Mouse (Mus musculus): Measurements from ENCODE around the gene Slc44a4.
"Not testable (repeated sequence)": the region's sequence is repeated elsewhere in the genome, so short reads cannot be mapped to it uniquely, and the experiment has no call there.

The Slc44a4 gene

DNA sequence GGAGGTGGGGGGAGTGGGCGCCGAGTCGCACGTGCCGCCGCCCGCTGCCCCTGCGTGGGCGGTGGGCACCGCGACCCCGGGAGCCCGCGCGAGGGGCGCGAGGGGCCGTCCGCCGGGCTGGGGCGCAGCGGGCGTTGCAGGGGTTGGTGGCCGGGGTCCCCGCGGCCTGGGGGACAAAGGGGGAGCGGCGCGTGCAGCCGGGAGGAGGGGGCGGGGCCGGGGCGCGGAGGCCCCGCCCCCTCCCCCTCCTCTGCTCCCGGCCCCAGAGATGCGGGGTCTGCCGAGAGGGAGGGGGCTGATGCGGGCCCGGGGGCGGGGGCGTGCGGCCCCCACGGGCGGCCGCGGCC lies 15.6 kb upstream of the Slc44a4 start:
- in situ Hi-C loops (cut with MboI; ENCODE audit: low sequenced_read_pairs) = no loop called here

DNA sequence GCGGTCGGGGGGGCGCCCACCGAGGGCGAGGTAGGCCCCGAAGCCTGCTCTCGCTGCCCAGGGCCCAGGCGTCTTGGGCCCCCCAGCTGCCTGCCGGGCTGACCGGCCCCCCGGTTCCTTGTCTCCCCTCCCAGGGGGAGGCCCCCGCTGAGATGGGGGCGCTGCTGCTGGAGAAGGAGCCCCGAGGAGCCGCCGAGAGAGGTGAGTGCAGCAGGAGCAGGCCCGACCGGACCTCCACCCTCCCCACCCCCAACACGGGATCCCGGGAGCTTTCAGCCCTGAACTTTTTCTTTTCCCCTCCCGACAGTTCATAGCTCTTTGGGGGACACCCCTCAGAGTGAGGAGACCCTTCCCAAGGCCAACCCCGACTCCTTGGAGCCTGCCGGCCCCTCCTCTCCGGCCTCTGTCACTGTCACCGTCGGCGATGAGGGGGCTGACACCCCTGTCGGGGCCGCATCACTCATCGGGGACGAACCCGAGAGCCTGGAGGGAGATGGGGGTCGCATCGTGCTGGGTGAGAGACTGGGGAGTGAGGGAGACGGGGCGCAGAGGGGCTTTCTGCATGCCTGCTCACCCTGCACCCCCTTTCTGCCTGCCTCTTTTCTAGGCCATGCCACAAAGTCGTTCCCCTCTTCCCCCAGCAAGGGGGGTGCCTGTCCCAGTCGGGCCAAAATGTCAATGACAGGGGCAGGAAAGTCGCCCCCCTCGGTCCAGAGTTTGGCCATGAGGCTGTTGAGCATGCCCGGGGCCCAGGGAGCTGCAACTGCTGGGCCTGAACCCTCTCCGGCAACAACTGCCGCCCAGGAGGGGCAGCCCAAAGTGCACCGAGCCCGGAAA lies 15.0 kb upstream of the Slc44a4 start:
- in situ Hi-C loops (cut with MboI; ENCODE audit: low sequenced_read_pairs) = no loop called here

DNA sequence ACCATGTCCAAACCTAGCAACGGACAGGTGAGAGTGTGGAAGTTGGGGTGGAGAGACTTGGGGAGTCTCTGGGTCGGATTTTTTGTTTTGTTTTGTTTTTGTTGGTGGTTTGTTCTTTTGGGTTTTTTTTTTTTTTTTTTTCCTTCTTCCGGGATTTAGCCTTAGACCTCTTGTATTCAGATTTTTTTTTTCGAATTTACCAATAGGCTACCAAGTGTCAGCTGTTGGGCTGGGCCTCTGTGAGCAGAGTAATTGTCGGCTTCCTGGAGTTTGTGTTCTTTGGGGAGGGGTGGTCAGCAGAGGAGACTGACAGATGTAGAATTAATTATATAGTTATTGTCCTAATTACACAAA lies 14.4 kb upstream of the Slc44a4 start:
- in situ Hi-C loops (cut with MboI; ENCODE audit: low sequenced_read_pairs) = no loop called here

DNA sequence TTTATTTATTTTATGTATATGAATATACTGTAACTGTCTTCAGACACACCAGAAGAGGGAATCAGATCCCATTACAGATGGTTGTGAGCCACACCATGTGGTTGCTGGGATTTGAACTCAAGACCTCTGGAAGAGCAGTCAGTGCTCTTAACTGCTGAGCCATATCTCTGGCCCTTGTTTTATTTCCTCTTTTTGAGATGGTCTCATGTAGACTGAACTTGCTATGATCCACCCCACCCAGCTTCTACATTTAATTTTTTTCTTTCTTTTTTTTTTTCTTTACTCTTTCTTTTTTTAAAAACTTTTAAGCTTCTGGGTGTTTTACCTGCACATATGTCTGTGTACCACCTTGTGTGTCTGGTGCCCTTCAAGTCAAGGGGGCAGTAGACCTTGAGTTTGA lies 13.4 kb upstream of the Slc44a4 start:
- in situ Hi-C loops (cut with MboI; ENCODE audit: low sequenced_read_pairs) = not testable (repeated sequence)

DNA sequence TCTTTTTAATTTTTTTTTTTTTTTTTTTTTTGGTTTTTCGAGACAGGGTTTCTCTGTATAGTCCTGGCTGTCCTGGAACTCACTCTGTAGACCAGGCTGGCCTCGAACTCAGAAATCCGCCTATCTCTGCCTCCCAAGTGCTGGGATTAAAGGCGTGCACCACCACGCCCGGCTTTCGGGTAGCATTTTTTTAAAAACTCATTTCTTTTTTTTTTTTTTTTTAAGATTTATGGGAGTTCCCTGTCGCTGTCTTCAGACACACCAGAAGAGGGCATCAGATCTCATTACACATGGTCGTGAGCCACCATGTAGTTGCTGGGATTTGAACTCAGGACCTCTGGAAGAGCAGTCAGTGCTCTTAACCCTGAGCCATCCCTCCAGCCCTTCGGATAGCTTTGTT lies 12.3 kb upstream of the Slc44a4 start:
- in situ Hi-C loops (cut with MboI; ENCODE audit: low sequenced_read_pairs) = not testable (repeated sequence)

DNA sequence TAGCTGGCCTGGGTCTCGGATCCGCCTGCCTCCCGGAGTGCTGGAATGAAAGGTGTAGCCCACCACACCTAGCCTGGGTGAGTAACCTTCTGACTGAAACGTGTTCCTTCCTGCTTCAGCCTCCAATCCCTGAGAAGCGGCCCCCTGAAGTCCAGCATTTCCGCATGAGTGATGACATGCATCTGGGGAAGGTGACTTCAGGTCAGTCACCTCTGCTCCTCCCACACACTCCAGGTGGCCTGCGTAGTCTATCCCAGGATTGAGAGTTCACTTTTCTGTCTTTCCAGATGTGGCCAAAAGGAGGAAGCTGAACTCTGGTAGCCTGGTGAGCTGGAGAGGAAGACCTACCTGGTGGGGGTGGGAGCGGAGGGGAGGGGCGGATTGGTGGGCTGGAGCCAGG lies 11.4 kb upstream of the Slc44a4 start:
- in situ Hi-C loops (cut with MboI; ENCODE audit: low sequenced_read_pairs) = no loop called here

DNA sequence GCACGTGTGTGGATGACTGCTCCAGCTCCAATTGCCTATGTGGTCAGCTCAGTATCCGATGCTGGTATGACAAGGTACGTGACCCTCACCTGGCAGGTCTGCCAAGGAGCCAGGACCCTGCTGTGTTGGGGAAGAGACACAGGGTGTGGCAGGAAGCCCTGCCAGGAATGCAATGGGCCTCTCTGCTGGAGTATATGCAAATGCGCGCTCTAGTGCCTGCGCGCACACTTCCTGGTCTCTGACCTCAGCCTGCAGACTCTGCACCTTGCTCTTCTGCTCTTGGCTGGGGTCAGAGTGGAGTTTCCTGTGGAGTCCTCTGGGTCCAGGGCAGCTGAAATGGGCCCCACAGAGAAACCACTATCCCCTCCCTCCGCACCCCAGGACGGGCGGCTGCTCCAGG lies 3.3 kb upstream of the Slc44a4 start:
- in situ Hi-C loops (cut with MboI; ENCODE audit: low sequenced_read_pairs) = no loop called here

DNA sequence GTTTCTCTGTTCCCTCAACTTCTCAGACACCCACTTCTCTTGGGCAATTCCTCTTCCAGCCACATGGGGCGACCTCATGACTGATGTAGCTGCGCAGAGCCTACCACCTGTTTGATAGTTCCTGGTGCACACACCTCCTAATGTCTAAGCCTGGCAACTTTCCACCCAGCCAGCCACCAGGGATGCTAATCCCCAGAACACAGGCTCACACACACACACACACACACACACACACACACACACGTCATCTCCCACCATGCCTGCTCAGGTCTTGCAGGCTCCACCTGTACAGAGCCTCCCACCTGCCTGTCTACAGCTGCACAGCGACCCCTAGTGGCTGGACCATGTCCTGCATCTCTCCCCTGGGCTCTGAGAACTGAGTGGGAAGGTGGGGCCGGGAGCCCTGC lies 2.3 kb upstream of the Slc44a4 start:
- in situ Hi-C loops (cut with MboI; ENCODE audit: low sequenced_read_pairs) = no loop called here

DNA sequence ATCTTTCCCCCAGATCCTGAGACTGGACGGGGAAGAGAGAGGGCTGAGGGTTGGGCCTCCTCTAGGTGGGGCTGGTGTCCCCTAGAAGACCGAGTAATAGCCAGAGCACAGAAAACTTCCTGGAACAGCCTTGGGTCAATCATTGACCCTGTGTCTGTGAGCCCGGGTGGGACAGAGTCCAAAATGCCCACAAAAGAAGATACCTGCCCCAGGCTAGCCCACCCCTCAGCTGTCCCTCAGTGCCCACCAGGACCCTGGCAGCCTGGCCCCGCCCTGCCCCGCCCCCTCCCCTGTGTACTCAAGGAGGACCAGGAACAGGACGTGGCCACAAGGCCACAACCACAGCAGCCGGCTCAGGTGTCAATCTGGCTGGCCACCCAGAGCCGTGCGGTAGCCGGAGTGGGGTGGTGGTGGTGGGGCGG lies 1.2 kb downstream of the Slc44a4 start:
- in situ Hi-C loops (cut with MboI; ENCODE audit: low sequenced_read_pairs) = no loop called here

DNA sequence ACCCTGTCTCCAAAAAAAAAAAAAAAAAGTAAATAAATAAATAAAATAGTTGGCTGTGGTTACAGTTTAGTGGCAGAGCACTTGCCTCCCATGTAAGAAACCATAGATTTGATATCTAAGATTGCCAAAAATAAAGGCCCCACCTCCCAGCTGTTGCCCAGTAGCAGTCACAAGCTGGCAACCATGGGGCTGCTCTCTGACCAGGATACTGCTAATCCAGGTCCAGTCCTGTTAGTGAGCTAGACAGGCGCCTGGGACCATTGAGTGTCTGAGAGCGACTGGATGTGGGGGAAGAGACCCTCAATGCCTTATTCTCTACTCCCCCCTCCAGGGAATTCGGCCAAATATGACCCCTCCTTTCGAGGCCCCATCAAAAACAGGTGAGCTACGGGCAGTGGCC lies 2.0 kb downstream of the Slc44a4 start:
- in situ Hi-C loops (cut with MboI; ENCODE audit: low sequenced_read_pairs) = no loop called here

DNA sequence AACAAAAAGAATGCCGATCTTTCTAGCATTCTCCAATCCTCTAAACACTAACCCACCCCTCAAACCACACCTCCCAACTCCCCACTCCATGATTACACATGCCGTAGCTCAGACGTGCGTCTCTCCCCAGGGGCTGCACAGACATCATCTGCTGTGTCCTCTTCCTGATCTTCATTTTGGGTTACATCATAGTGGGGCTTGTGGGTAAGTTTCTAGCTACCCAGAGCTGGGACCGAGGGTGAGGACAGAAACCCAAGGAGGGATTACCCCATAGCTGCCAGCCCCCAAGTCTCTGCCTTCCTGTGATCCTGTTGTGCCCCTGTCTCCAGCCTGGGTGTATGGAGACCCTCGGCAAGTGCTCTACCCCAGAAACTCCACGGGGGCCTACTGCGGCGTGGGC lies 2.9 kb downstream of the Slc44a4 start:
- in situ Hi-C loops (cut with MboI; ENCODE audit: low sequenced_read_pairs) = no loop called here

DNA sequence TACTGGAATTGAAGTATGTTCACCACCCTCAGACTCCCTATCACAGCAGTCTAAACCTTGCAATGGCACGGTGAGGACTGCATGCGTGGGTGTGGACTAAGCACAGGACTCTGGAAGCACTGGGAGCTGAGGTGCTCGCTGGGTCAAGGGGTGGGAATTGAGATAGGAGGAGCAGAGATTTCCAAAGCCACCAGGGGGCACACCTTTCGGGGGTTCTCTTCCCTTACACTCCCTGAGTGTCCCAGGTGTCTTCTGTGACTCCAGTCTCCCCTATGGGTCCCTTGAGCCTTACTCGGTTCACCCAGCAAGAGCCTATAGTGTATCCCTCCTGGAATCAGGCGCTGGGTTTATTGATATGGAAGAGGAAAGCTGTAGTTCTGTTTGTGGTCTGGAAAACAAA lies 8.7 kb downstream of the Slc44a4 start:
- in situ Hi-C loops (cut with MboI; ENCODE audit: low sequenced_read_pairs) = no loop called here

DNA sequence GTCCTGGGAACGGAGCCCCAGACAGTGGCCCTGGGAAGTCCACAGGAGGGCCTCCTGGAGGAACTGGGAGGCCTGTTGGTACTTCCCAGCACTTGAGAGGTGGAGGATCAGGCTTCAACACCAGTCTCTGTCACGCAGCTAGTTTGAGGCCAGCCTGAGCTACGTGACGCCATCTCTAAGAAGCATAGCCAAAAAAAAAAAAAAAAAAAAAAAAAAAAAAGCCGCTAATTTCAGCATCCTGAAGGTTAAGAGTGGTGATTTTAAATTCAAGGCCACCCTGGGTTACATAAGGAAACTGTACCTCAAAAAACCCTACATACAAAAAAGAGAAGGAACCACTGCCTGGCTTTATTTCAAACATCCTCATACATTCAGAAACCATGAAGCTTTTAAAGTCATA lies 10.0 kb downstream of the Slc44a4 start:
- in situ Hi-C loops (cut with MboI; ENCODE audit: low sequenced_read_pairs) = no loop called here

DNA sequence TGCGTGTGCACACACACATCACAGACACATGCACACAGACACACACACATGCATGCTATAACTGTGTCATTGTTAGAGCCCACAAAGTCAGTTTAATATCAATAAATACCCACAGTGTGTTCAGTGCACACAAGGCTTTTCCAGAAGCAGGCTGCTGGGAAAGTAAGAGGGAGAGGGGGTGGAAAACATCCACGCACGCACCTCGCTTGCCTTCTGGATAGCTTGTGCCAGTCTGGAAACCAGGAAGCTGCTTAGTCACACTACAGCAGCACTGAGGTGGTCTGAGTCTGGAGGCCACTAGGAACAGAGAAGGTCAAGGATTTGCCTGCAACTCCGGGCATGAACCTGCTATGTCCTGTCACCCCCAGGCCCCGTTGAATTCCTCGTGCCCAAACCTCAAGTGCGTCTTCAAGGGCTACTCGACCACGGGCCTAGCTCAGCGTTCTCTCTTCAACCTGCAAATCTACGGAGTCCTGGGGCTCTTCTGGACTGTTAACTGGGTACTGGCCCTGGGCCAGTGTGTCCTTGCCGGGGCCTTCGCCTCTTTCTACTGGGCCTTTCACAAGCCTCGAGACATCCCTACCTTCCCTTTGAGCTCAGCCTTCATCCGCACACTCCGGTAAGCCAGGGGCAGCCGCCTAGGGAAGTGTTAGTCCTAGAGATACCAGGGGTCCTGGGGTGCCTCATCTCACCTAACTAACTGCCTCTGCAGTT lies 13.2 kb downstream of the Slc44a4 start:
- in situ Hi-C loops (cut with MboI; ENCODE audit: low sequenced_read_pairs) = no loop called here

DNA sequence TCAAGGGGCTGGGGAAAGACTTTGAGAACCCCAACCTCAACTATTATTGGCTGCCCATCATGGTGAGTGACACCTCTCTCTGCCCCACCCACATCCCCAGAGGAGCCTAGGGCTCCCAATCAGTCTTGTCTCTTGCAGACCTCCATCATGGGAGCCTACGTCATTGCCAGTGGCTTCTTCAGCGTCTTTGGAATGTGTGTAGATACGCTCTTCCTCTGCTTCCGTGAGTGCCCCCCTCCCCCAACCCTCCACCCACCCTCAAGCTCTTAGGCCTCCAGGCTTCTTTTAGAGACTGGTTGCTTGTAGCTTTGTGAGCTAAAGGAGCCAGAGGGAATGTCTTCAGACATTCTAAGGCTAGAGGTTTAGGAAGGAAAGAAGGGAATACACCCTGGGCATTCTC lies 14.6 kb downstream of the Slc44a4 start:
- in situ Hi-C loops (cut with MboI; ENCODE audit: low sequenced_read_pairs) = no loop called here

DNA sequence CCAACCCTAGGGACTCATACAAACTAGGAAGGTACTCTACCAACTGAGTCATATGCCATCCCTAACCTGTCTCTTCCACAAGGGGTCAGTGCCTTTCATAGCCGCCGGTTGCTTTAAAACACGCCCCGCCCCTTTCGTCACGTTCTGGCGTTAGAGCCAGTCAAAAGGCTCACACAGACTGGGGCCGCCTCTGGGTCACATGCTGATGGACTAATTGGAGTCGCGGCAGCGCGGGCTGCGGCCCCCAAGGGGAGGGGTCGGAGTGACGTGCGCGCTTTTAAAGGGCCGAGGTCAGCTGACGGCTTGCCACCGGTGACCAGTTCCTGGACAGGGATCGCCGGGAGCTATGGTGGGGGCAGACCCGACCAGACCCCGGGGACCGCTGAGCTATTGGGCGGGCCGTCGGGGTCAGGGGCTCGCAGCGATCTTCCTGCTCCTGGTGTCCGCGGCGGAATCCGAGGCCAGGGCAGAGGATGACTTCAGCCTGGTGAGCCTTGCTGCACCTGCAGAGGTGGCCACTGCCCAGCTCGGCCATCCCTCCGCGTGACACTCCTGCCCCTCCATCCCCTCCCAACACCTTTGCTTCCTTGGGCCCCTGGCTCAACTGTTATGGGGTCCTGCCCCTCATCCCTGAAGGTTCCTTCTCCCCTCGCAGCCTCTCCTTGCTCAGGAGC lies 16.9 kb downstream of the Slc44a4 start, which contains the start of gene Neu1:
Gene Neu1 (plus strand): TSS at position 193 of the 674 bp plus-strand sequence.
- in situ Hi-C loops (cut with MboI; ENCODE audit: low sequenced_read_pairs) = no loop called here

DNA sequence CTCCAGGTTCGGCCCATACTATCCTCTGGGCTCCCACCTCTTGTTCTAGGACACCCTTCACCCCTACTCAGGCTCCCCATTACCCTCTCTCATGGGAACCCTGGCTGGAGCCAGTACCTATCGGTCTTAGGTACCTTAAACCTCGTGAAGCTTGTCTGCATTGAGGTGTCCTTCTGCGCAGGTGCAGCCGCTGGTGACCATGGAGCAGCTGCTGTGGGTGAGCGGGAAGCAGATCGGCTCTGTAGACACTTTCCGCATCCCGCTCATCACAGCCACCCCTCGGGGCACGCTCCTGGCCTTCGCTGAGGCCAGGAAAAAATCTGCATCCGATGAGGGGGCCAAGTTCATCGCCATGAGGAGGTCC lies 17.5 kb downstream of the Slc44a4 start:
- in situ Hi-C loops (cut with MboI; ENCODE audit: low sequenced_read_pairs) = no loop called here

DNA sequence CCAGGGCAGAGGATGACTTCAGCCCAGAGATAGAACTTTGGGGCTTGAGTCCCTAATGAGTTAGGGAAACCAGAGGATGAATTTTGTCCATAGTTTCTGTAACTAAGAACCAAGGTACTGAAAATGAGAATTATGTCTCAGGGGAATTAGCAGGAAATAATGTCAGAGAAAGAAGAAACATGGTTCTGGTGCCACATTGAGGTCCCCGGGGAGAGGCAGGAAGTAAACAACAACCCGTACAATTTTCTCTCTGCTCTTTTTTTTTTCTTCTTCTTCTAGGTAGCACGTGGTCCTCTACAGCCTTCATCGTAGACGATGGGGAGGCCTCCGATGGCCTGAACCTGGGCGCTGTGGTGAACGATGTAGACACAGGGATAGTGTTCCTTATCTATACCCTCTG lies 18.0 kb downstream of the Slc44a4 start:
- in situ Hi-C loops (cut with MboI; ENCODE audit: low sequenced_read_pairs) = no loop called here

DNA sequence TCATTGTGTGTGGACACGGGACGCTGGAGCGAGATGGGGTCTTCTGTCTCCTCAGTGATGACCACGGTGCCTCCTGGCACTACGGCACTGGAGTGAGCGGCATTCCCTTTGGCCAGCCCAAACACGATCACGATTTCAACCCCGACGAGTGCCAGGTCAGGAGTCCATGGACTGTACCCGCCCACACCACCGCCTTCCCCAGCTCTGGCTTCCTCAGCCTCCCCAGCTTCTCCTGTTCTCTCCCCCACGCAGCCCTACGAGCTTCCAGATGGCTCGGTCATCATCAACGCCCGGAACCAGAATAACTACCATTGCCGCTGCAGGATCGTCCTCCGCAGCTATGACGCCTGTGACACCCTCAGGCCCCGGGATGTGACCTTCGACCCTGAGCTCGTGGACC lies 19.8 kb downstream of the Slc44a4 start:
- in situ Hi-C loops (cut with MboI; ENCODE audit: low sequenced_read_pairs) = no loop called here

DNA sequence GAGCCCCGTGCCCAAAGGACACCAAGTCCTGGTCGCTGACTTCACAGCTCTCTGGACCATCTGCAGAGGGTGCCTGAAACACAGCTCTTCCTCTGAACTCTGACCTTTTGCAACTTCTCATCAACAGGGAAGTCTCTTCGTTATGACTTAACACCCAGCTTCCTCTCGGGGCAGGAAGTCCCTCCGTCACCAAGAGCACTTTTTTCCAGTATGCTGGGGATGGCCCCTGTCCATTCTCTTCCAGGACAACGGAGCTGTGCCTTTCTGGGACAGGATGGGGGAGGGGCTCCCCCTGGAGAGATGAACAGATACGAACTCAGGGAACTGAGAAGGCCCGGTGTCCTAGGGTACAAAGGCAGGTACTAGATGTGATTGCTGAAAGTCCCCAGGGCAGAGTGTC lies 20.6 kb downstream of the Slc44a4 start:
- in situ Hi-C loops (cut with MboI; ENCODE audit: low sequenced_read_pairs) = no loop called here

DNA sequence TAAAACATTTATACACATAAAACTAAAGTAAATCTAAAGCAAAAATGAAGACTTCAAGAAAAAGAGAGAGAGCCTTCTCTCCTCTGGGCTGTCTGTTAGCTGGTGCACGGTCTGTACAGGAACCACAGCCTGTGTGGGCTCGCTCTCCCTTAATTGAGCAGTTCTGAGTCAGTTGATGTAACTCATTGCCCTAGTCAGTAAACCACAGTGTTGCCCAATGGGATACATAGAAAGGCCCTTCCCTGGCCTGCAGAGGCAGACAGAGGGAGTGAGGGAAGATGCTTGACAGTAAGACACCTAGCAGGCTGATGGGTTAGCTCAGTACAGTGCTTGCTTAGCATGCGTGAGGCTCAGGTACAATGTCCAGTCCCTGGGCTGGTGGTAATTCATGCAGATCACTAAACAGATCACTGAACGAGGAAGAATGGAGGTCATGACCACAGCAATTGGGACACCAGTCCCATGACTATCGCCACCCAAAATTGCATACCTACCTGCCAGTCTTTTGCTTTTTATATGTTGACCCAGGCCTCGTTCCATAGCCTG lies 23.8 kb downstream of the Slc44a4 start:
- in situ Hi-C loops (cut with MboI; ENCODE audit: low sequenced_read_pairs) = no loop called here
